Mouse (Mus musculus): ENCODE data around the gene Cntnap2. TPM values are rescaled to one million over a fixed set of nuclear protein-coding genes. Genes with fewer than 3 reads are reported as not detected.

Cntnap2 gene
- total RNA-seq, 1 experiment from 2014 or later = not detected

- ATAC-seq (replicated peaks; ENCODE audit: insufficient number of reproducible peaks, low FRiP score, low TSS enrichment, poor library complexity, severe bottlenecking) = no peak
Observed at GRCm38 (mm10) chr6:47291973-47292372, 2232.8 kb downstream of the Cntnap2 start.

GRCm38 (mm10) chr6:47292437-47292836 lies 2233.3 kb downstream of the Cntnap2 start:
- ATAC-seq (replicated peaks; ENCODE audit: insufficient number of reproducible peaks, low FRiP score, low TSS enrichment, poor library complexity, severe bottlenecking) = no peak

- no peak for ATAC-seq (replicated peaks; ENCODE audit: insufficient number of reproducible peaks, low FRiP score, low TSS enrichment, poor library complexity, severe bottlenecking)
Observed at GRCm38 (mm10) chr6:47294433-47294832, 2235.3 kb downstream of the Cntnap2 start.

GRCm38 (mm10) chr6:47304848-47305490 lies 2245.8 kb downstream of the Cntnap2 start:
- ATAC-seq (replicated peaks; ENCODE audit: insufficient number of reproducible peaks, low FRiP score, low TSS enrichment, poor library complexity, severe bottlenecking) = no peak

- ATAC-seq (replicated peaks; ENCODE audit: insufficient number of reproducible peaks, low FRiP score, low TSS enrichment, poor library complexity, severe bottlenecking) = no peak
Observed at GRCm38 (mm10) chr6:47306065-47306798, 2247.1 kb downstream of the Cntnap2 start.

GRCm38 (mm10) chr6:47306954-47307353 lies 2247.8 kb downstream of the Cntnap2 start:
- ATAC-seq (replicated peaks; ENCODE audit: insufficient number of reproducible peaks, low FRiP score, low TSS enrichment, poor library complexity, severe bottlenecking) = no peak

GRCm38 (mm10) chr6:47314507-47315334 lies 2255.6 kb downstream of the Cntnap2 start:
- 0 out of 2 replicates have a peak, but pooled peaks have one; percentile 22 for ATAC-seq (replicated peaks; ENCODE audit: insufficient number of reproducible peaks, low FRiP score, low TSS enrichment, poor library complexity, severe bottlenecking)

- no peak for ATAC-seq (replicated peaks; ENCODE audit: insufficient number of reproducible peaks, low FRiP score, low TSS enrichment, poor library complexity, severe bottlenecking)
Observed at GRCm38 (mm10) chr6:47315454-47315853, 2256.3 kb downstream of the Cntnap2 start.

GRCm38 (mm10) chr6:47317253-47317652 lies 2258.1 kb downstream of the Cntnap2 start:
- no peak for ATAC-seq (replicated peaks; ENCODE audit: insufficient number of reproducible peaks, low FRiP score, low TSS enrichment, poor library complexity, severe bottlenecking)

GRCm38 (mm10) chr6:47318705-47319104 lies 2259.5 kb downstream of the Cntnap2 start:
- no peak for ATAC-seq (replicated peaks; ENCODE audit: insufficient number of reproducible peaks, low FRiP score, low TSS enrichment, poor library complexity, severe bottlenecking)

GRCm38 (mm10) chr6:47319309-47319983 lies 2260.3 kb downstream of the Cntnap2 start:
- no peak for ATAC-seq (replicated peaks; ENCODE audit: insufficient number of reproducible peaks, low FRiP score, low TSS enrichment, poor library complexity, severe bottlenecking)

GRCm38 (mm10) chr6:47323169-47323835 lies 2264.1 kb downstream of the Cntnap2 start:
- no peak for ATAC-seq (replicated peaks; ENCODE audit: insufficient number of reproducible peaks, low FRiP score, low TSS enrichment, poor library complexity, severe bottlenecking)

GRCm38 (mm10) chr6:47323886-47324285 lies 2264.7 kb downstream of the Cntnap2 start:
- ATAC-seq (replicated peaks; ENCODE audit: insufficient number of reproducible peaks, low FRiP score, low TSS enrichment, poor library complexity, severe bottlenecking) = no peak

GRCm38 (mm10) chr6:47328281-47328680 lies 2269.1 kb downstream of the Cntnap2 start:
- ATAC-seq (replicated peaks; ENCODE audit: insufficient number of reproducible peaks, low FRiP score, low TSS enrichment, poor library complexity, severe bottlenecking) = no peak

- no peak for ATAC-seq (replicated peaks; ENCODE audit: insufficient number of reproducible peaks, low FRiP score, low TSS enrichment, poor library complexity, severe bottlenecking)
Observed at GRCm38 (mm10) chr6:47329212-47329611, 2270.1 kb downstream of the Cntnap2 start.

- ATAC-seq (replicated peaks; ENCODE audit: insufficient number of reproducible peaks, low FRiP score, low TSS enrichment, poor library complexity, severe bottlenecking) = no peak
Observed at GRCm38 (mm10) chr6:47333016-47333415, 2273.9 kb downstream of the Cntnap2 start.

GRCm38 (mm10) chr6:47334377-47334776 lies 2275.2 kb downstream of the Cntnap2 start:
- ATAC-seq (replicated peaks; ENCODE audit: insufficient number of reproducible peaks, low FRiP score, low TSS enrichment, poor library complexity, severe bottlenecking) = no peak

GRCm38 (mm10) chr6:47337300-47337699 lies 2278.1 kb downstream of the Cntnap2 start:
- ATAC-seq (replicated peaks; ENCODE audit: insufficient number of reproducible peaks, low FRiP score, low TSS enrichment, poor library complexity, severe bottlenecking) = no peak

Measured in monocyte, adult 5-6 weeks (primary cell).